Mouse (Mus musculus) urinary bladder, postnatal 36 days (tissue): Measurements from ENCODE around the gene Ranbp1.
"Not testable (repeated sequence)": the region's sequence is repeated elsewhere in the genome, so short reads cannot be mapped to it uniquely, and the experiment has no call there.

Source experiments
- DNase-seq, 2 experiments: peaks; one replicate each; pipeline ENCODE4 v3.0.0; 2022; ENCODE audit warnings: low spot score in 2 of 2, mixed read lengths in 1 of 2

The Ranbp1 gene

GRCm38 (mm10) chr16:18248433-18249363 is at the start of gene Ranbp1, which contains the start of gene Trmt2a:
Gene Ranbp1 (minus strand): TSS chr16:18248732.
Gene Trmt2a (plus strand): TSS chr16:18248679.
- peak; percentile 96 to 99 for DNase-seq

GRCm38 (mm10) chr16:18289614-18290013 is 41.1 kb upstream of the Ranbp1 start:
- DNase-seq, result not testable (repeated sequence)

GRCm38 (mm10) chr16:18289067-18289588 is 40.6 kb upstream of the Ranbp1 start, which contains the start of gene Dgcr8:
Gene Dgcr8 (minus strand): TSS chr16:18289246.
- DNase-seq, result peak; percentile 95 to 98

- no peak for DNase-seq
Observed at GRCm38 (mm10) chr16:18288581-18289061, 40.1 kb upstream of the Ranbp1 start.

- DNase-seq, result no peak
Observed at GRCm38 (mm10) chr16:18288166-18288565, 39.6 kb upstream of the Ranbp1 start.

GRCm38 (mm10) chr16:18275166-18275565 is 26.6 kb upstream of the Ranbp1 start:
- no peak for DNase-seq

- DNase-seq, result no peak
Observed at GRCm38 (mm10) chr16:18268182-18268581, 19.6 kb upstream of the Ranbp1 start.

- DNase-seq, result no peak
Observed at GRCm38 (mm10) chr16:18265024-18265423, 16.5 kb upstream of the Ranbp1 start.

- no peak for DNase-seq
Observed at GRCm38 (mm10) chr16:18258221-18258620, 9.7 kb upstream of the Ranbp1 start, which contains the start of gene Gm49776. Gene Gm49776 (minus strand): TSS chr16:18258321.

- no peak for DNase-seq
Observed at GRCm38 (mm10) chr16:18253866-18254265, 5.3 kb upstream of the Ranbp1 start.

- no peak for DNase-seq
Observed at GRCm38 (mm10) chr16:18252736-18253135, 4.2 kb upstream of the Ranbp1 start.

- no peak for DNase-seq
Observed at GRCm38 (mm10) chr16:18250828-18251790, 2.6 kb upstream of the Ranbp1 start.

GRCm38 (mm10) chr16:18250231-18250630 is 1.7 kb upstream of the Ranbp1 start:
- DNase-seq, result no peak

GRCm38 (mm10) chr16:18249364-18249967 is 934 bp upstream of the Ranbp1 start:
- DNase-seq, result peak; percentile 32 to 39

GRCm38 (mm10) chr16:18247521-18248399 is 772 bp downstream of the Ranbp1 start:
- no peak for DNase-seq

GRCm38 (mm10) chr16:18241581-18241980 is 7.0 kb downstream of the Ranbp1 start:
- DNase-seq, result no peak

- DNase-seq, result no peak
Observed at GRCm38 (mm10) chr16:18236676-18237501, 11.6 kb downstream of the Ranbp1 start.

- DNase-seq, result peak; percentile 64 to 65
Observed at GRCm38 (mm10) chr16:18235389-18236065, 13.0 kb downstream of the Ranbp1 start.
